Comparison of ENCODE assay signal across 14 mouse cellular contexts in genomic region chr13:23681990-23682582, GRCm38 (mm10). TPM values are rescaled to one million over a fixed set of nuclear protein-coding genes. Genes with fewer than 3 reads are reported as not detected.
DNase-seq lines count a peak whose midpoint lies in the region; ATAC-seq and TF ChIP-seq lines count a peak whose summit lies in the region.
"Had no signal": no experiment of that assay in that cellular context is flagged by ENCODE, and none has a peak within 500 bp of the region (broad histone marks: within the 10 kb centered on the region; RNA-seq: fewer than 3 reads in every experiment).

No protein-coding gene starts in this region.

- TF ChIP-seq POLR2A in bone marrow, adult 2 months (IDR thresholded peaks at IDR 0.05; ENCODE audit: borderline replicate concordance, control insufficient read depth, low read depth, low read length), result no peak

- no peaks in the 10 kb centered on the region for H3K36me3 ChIP-seq in lung, embryonic 14.5 days (ENCODE audit: insufficient read depth)
- H3K36me3 ChIP-seq in forebrain, embryonic 12.5 days (replicated peaks), result no peaks in the 10 kb centered on the region
- H3K36me3 ChIP-seq in liver, embryonic 15.5 days (replicated peaks), result no peaks in the 10 kb centered on the region
- H3K36me3 ChIP-seq in hindbrain, postnatal 0 days (ENCODE audit: insufficient read depth, low read length), result no peaks in the 10 kb centered on the region
- H3K36me3 ChIP-seq: hindbrain, embryonic 15.5 days had no signal

- peak overlapping the region; percentile 41; the same call in 1 of the 2 replicates for H3K4me3 ChIP-seq in lung, embryonic 14.5 days (ENCODE audit: low read depth, low read length)
- H3K4me3 ChIP-seq in bone marrow, adult 2 months (replicated peaks; ENCODE audit: control insufficient read depth, low read depth, low read length), result peak overlapping the region; percentile 28
- H3K4me3 ChIP-seq in forebrain, embryonic 12.5 days (replicated peaks), result no peak overlapping the region
- H3K4me3 ChIP-seq in liver, embryonic 15.5 days (replicated peaks), result peak overlapping the region; percentile 53
- no peak overlapping the region for H3K4me3 ChIP-seq in hindbrain, postnatal 0 days (ENCODE audit: low read length)

- DNase-seq in lung, embryonic 14.5 days, result no peak
- no peak for DNase-seq in lung, adult 18-20 months
- DNase-seq in urinary bladder, postnatal 25 days (ENCODE audit: low spot score), result no peak
- DNase-seq in urinary bladder, adult 18-20 months (ENCODE audit: low spot score in 2 of 2), result no peak
- DNase-seq in hindbrain, postnatal 0 days (ENCODE audit: low spot score), result no peak
- DNase-seq: spleen, adult 18-20 months; thymus, postnatal 36 days had no signal

- WGBS in lung, embryonic 14.5 days, result 67% methylated on average over 6 of the region's 6 CpGs
- 82% methylated on average over 6 of the region's 6 CpGs for WGBS in bone marrow, adult 2 months
- WGBS in forebrain, embryonic 12.5 days, result 91% methylated on average over 6 of the region's 6 CpGs
- 58% methylated on average over 6 of the region's 6 CpGs for WGBS in liver, embryonic 15.5 days (ENCODE audit: insufficient replicate concordance)
- WGBS in hindbrain, postnatal 0 days, result 92% methylated on average over 6 of the region's 6 CpGs

- H3K27me3 ChIP-seq in lung, embryonic 14.5 days (ENCODE audit: insufficient read depth, low read length), result no peaks in the 10 kb centered on the region
- no peaks in the 10 kb centered on the region for H3K27me3 ChIP-seq in forebrain, embryonic 12.5 days
- H3K27me3 ChIP-seq in liver, embryonic 15.5 days, result no peaks in the 10 kb centered on the region
- no peaks in the 10 kb centered on the region for H3K27me3 ChIP-seq in hindbrain, postnatal 0 days (ENCODE audit: insufficient read depth, low read length)
- H3K27me3 ChIP-seq: hindbrain, embryonic 15.5 days; Patski had no signal

- H3K4me1 ChIP-seq in lung, embryonic 14.5 days (ENCODE audit: insufficient read depth), result peaks cover 6% of the 10 kb centered on the region; the same call in 1 of the 2 replicates
- H3K4me1 ChIP-seq in bone marrow, adult 2 months (ENCODE audit: control insufficient read depth, insufficient read depth, low read length), result no peaks in the 10 kb centered on the region; the same call in 1 of the 2 replicates
- H3K4me1 ChIP-seq in forebrain, embryonic 12.5 days, result peaks cover 19% of the 10 kb centered on the region
- H3K4me1 ChIP-seq in liver, embryonic 15.5 days (replicated peaks), result peaks cover 37% of the 10 kb centered on the region
- H3K4me1 ChIP-seq in hindbrain, postnatal 0 days (ENCODE audit: insufficient read depth, low read length), result peaks cover 3% of the 10 kb centered on the region; the same call in 1 of the 2 replicates

- H3K9ac ChIP-seq in lung, embryonic 14.5 days, result no peak overlapping the region
- H3K9ac ChIP-seq in forebrain, embryonic 12.5 days, result no peak overlapping the region
- H3K9ac ChIP-seq in liver, embryonic 15.5 days, result peak overlapping the region; percentile 71
- no peak overlapping the region for H3K9ac ChIP-seq in hindbrain, postnatal 0 days (replicated peaks; ENCODE audit: low read length)

- peak overlapping the region; percentile 72 for H3K4me2 ChIP-seq in lung, embryonic 14.5 days
- peak overlapping the region; percentile 54; the same call in 1 of the 2 replicates for H3K4me2 ChIP-seq in forebrain, embryonic 12.5 days
- peak overlapping the region; percentile 74 for H3K4me2 ChIP-seq in liver, embryonic 15.5 days
- H3K4me2 ChIP-seq in hindbrain, postnatal 0 days (ENCODE audit: low read depth, low read length), result no peak overlapping the region

- TF ChIP-seq CTCF in lung, embryonic 14.5 days (IDR thresholded peaks at IDR 0.05; ENCODE audit: low read depth), result no peak
- no peak for TF ChIP-seq CTCF in bone marrow, adult 2 months (IDR thresholded peaks at IDR 0.05; ENCODE audit: control insufficient read depth, insufficient read depth, low read length)
- no peak for TF ChIP-seq CTCF in hindbrain, postnatal 0 days (IDR thresholded peaks at IDR 0.05; ENCODE audit: low read depth)

- peak overlapping the region; percentile 96 for H3K27ac ChIP-seq in lung, embryonic 14.5 days (ENCODE audit: low read depth)
- peak overlapping the region; percentile 50; the same call in 1 of the 2 replicates for H3K27ac ChIP-seq in bone marrow, adult 2 months (ENCODE audit: control insufficient read depth, insufficient read depth, low read depth, low read length, poor library complexity)
- H3K27ac ChIP-seq in forebrain, embryonic 12.5 days, result 0 out of 2 replicates have a peak overlapping the region, but pooled peaks have one; percentile 95
- H3K27ac ChIP-seq in liver, embryonic 15.5 days (replicated peaks), result peak overlapping the region; percentile 100
- H3K27ac ChIP-seq in hindbrain, postnatal 0 days, result no peak overlapping the region

- no peak for ATAC-seq in lung, embryonic 14.5 days (ENCODE audit: insufficient read depth)
- no peak for ATAC-seq in forebrain, embryonic 12.5 days (ENCODE audit: low FRiP score)
- ATAC-seq in liver, embryonic 15.5 days (ENCODE audit: insufficient read depth), result no peak
- ATAC-seq in hindbrain, postnatal 0 days, result no peak
- ATAC-seq: Patski had no signal

- no peaks in the 10 kb centered on the region for H3K9me3 ChIP-seq in lung, embryonic 14.5 days (ENCODE audit: low read depth, low read length)
- H3K9me3 ChIP-seq in forebrain, embryonic 12.5 days, result no peaks in the 10 kb centered on the region
- H3K9me3 ChIP-seq in liver, embryonic 15.5 days (replicated peaks), result no peaks in the 10 kb centered on the region
- no peaks in the 10 kb centered on the region for H3K9me3 ChIP-seq in hindbrain, postnatal 0 days (ENCODE audit: low read length)
- H3K9me3 ChIP-seq: hindbrain, embryonic 15.5 days had no signal

RNA-seq across cellular contexts. Expression of gene Hist1h2ac, which starts 1.7 kb away (rescaled TPM):
- 1.5 and 2.1 TPM in 2 replicates for polyA plus RNA-seq in lung, embryonic 14.5 days (2014; fragmentation: Nextera tagmentation; extraction: Ambion mirVana)
- polyA plus RNA-seq in bone marrow, adult 2 months (2011; ENCODE audit: insufficient read depth, insufficient read length, low replicate concordance, missing spikeins), result 2.0 and 3.7 TPM in 2 replicates
- polyA plus RNA-seq in forebrain, embryonic 12.5 days (2016; fragmentation: Nextera tagmentation; extraction: Ambion mirVana), result 1.4 and 1.6 TPM in 2 replicates
- polyA plus RNA-seq in liver, embryonic 15.5 days (2015; fragmentation: Nextera tagmentation; extraction: Ambion mirVana), result 1.2 and 1.4 TPM in 2 replicates
- 63.3 and 98.5 TPM in 2 replicates for total RNA-seq in hindbrain, postnatal 0 days (2014; rRNA removed)
- polyA plus RNA-seq in hindbrain, postnatal 0 days (2015; fragmentation: Nextera tagmentation; extraction: Ambion mirVana), result 0.30 and 0.38 TPM in 2 replicates

RNA-seq across cellular contexts. Expression of gene Hist1h2bc, which starts 1.9 kb away (rescaled TPM):
- 52.9 and 55.1 TPM in 2 replicates for polyA plus RNA-seq in lung, embryonic 14.5 days (2014; fragmentation: Nextera tagmentation; extraction: Ambion mirVana)
- polyA plus RNA-seq in bone marrow, adult 2 months (2011; ENCODE audit: insufficient read depth, insufficient read length, low replicate concordance, missing spikeins), result 42.9 and 54.0 TPM in 2 replicates
- 34.6 and 36.5 TPM in 2 replicates for polyA plus RNA-seq in forebrain, embryonic 12.5 days (2016; fragmentation: Nextera tagmentation; extraction: Ambion mirVana)
- 136 and 151 TPM in 2 replicates for polyA plus RNA-seq in liver, embryonic 15.5 days (2015; fragmentation: Nextera tagmentation; extraction: Ambion mirVana)
- 189 and 295 TPM in 2 replicates for total RNA-seq in hindbrain, postnatal 0 days (2014; rRNA removed)
- 36.1 and 46.1 TPM in 2 replicates for polyA plus RNA-seq in hindbrain, postnatal 0 days (2015; fragmentation: Nextera tagmentation; extraction: Ambion mirVana)

RNA-seq across cellular contexts. Expression of gene Hist1h1t, which starts 13.5 kb away (rescaled TPM):
- not detected in 2 replicates for polyA plus RNA-seq in lung, embryonic 14.5 days (2014; fragmentation: Nextera tagmentation; extraction: Ambion mirVana)
- 3.9 TPM in 1 of 2 replicates, not detected in the other for polyA plus RNA-seq in bone marrow, adult 2 months (2011; ENCODE audit: insufficient read depth, insufficient read length, low replicate concordance, missing spikeins)
- polyA plus RNA-seq in forebrain, embryonic 12.5 days (2016; fragmentation: Nextera tagmentation; extraction: Ambion mirVana), result not detected in 2 replicates
- polyA plus RNA-seq in liver, embryonic 15.5 days (2015; fragmentation: Nextera tagmentation; extraction: Ambion mirVana), result 0.17 TPM in 1 of 2 replicates, not detected in the other
- 1.1 and 1.6 TPM in 2 replicates for total RNA-seq in hindbrain, postnatal 0 days (2014; rRNA removed)
- polyA plus RNA-seq in hindbrain, postnatal 0 days (2015; fragmentation: Nextera tagmentation; extraction: Ambion mirVana), result not detected in 2 replicates
- total RNA-seq: granulocyte monocyte progenitor cell, adult 5-6 weeks had no signal
- polyA plus RNA-seq: hindbrain, embryonic 15.5 days; neural tube, embryonic 14.5 days had no signal

RNA-seq across cellular contexts. Expression of gene Hist1h4c, which starts 16.2 kb away (rescaled TPM):
- 11.2 and 11.4 TPM in 2 replicates for polyA plus RNA-seq in lung, embryonic 14.5 days (2014; fragmentation: Nextera tagmentation; extraction: Ambion mirVana)
- polyA plus RNA-seq in bone marrow, adult 2 months (2011; ENCODE audit: insufficient read depth, insufficient read length, low replicate concordance, missing spikeins), result 7.1 and 15.1 TPM in 2 replicates
- polyA plus RNA-seq in forebrain, embryonic 12.5 days (2016; fragmentation: Nextera tagmentation; extraction: Ambion mirVana), result 6.1 and 9.8 TPM in 2 replicates
- 7.3 and 8.8 TPM in 2 replicates for polyA plus RNA-seq in liver, embryonic 15.5 days (2015; fragmentation: Nextera tagmentation; extraction: Ambion mirVana)
- 1,149 and 1,400 TPM in 2 replicates for total RNA-seq in hindbrain, postnatal 0 days (2014; rRNA removed)
- polyA plus RNA-seq in hindbrain, postnatal 0 days (2015; fragmentation: Nextera tagmentation; extraction: Ambion mirVana), result 4.0 and 4.6 TPM in 2 replicates

RNA-seq across cellular contexts. Expression of gene Hfe, which starts 28.6 kb away (rescaled TPM):
- polyA plus RNA-seq in lung, embryonic 14.5 days (2014; fragmentation: Nextera tagmentation; extraction: Ambion mirVana), result 8.4 and 12.1 TPM in 2 replicates
- polyA plus RNA-seq in bone marrow, adult 2 months (2011; ENCODE audit: insufficient read depth, insufficient read length, low replicate concordance, missing spikeins), result 4.0 and 4.5 TPM in 2 replicates
- polyA plus RNA-seq in forebrain, embryonic 12.5 days (2016; fragmentation: Nextera tagmentation; extraction: Ambion mirVana), result 2.0 and 2.5 TPM in 2 replicates
- 13.6 and 16.4 TPM in 2 replicates for polyA plus RNA-seq in liver, embryonic 15.5 days (2015; fragmentation: Nextera tagmentation; extraction: Ambion mirVana)
- total RNA-seq in hindbrain, postnatal 0 days (2014; rRNA removed), result 3.2 and 11.1 TPM in 2 replicates
- 7.9 and 8.6 TPM in 2 replicates for polyA plus RNA-seq in hindbrain, postnatal 0 days (2015; fragmentation: Nextera tagmentation; extraction: Ambion mirVana)

Comparison
In these comparisons a context has a peak if more than half of its experiments do, and no peak if none do; other contexts are left out.
1. H3K4me3 ChIP-seq: peak in lung, embryonic 14.5 days (single experiment), bone marrow, adult 2 months (single experiment) and liver, embryonic 15.5 days (single experiment); none in forebrain, embryonic 12.5 days (single experiment) and hindbrain, postnatal 0 days (single experiment).